Mouse (Mus musculus): ENCODE measurements around the gene Bak1.

Bak1 gene

GRCm38 (mm10) chr17:27028909-27029308, at the start of gene Bak1:
Gene Bak1, minus strand, starts transcription at chr17:27029009.
- CTCF ChIA-PET, result interaction anchor here (0.7 to 1.1 kb wide), 3 partner anchors 31 to 55 kb away, joined by 3 to 5 read pairs (median 3); no protein-coding TSS in a partner anchor

DNA sequence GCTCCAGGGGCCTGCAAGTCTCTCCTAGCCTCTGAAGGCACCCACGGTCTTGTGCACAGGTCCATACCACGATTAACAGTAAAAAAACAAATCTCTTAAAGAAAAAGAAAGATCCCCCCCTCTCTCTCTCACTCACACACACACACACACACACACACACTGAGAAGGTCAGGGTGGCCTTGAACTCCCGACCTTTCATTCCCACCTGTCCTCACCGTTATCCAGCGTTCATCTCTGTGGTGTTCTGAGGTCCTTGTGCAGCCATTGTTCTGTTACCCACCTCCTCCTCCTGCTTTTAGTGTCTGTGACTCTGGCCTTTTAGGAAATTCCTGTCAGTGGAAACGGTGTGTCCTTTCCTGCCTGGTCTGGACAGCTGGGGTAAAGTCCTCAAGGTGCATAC, 49.7 kb upstream of the Bak1 start:
- CTCF ChIA-PET, result interaction anchor here (0.5 kb wide), 1 partner anchor 16 kb away, joined by 3 read pairs; no protein-coding TSS in a partner anchor

GRCm38 (mm10) chr17:27077920-27078319, 49.1 kb upstream of the Bak1 start:
- CTCF ChIA-PET, result interaction anchor here (0.6 kb wide), 1 partner anchor 18 kb away, joined by 4 read pairs; no protein-coding TSS in a partner anchor

- CTCF ChIA-PET, result no interaction called here
Measured at GRCm38 (mm10) chr17:27077133-27077532, 48.3 kb upstream of the Bak1 start.

DNA sequence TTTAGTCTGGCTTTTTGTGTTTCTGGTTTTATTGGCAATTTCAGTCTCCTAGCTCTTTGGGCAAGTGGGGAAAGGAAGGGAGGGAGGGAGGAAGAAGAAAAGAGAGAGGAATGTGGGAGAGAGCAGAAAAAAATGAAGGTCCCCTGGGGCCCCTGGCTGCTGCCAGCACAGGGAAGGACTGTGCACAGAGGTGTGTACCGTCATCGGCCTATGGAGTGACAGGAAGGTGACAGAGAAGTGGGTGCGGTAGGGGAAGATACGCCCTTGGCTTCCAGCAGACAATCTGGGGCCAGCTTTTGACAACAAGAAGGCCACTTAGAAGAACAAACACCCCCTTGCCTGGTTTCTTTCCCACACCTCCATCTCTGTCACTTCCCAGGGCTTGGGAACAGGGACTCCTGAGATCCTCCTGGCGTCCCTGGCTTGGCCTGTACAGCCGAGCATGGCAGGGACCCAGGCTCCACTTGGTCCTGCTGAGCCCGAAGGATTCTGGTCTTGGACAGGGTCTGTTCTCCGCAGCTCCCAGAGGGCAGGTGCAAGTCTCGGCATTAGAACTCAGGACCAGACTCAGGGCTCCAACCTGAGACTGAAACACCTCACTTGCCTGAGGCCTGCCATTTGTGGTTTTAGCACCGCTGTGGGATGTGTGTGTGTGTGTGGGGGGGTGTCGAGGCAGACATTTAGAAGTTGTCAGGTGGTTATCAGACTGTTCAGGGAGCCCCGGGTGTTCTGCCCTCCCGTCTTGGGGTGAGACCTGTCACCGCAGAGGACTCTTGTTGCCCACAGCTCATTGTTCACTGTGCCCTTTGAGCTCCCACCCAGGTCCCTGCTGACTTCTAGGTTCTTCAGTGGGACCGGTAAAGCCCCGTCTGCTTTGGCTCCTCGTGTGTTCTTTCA, 46.3 kb upstream of the Bak1 start:
- CTCF ChIA-PET, result interaction anchor here (0.5 to 1.2 kb wide), 4 partner anchors 9 to 31 kb away, joined by 3 to 4 read pairs (median 3); no protein-coding TSS in a partner anchor

- CTCF ChIA-PET, result interaction anchor here (0.6 to 1.2 kb wide), 3 partner anchors 9 to 59 kb away, joined by 3 to 4 read pairs (median 3); no protein-coding TSS in a partner anchor
Measured at GRCm38 (mm10) chr17:27074236-27074635, 45.4 kb upstream of the Bak1 start.

DNA sequence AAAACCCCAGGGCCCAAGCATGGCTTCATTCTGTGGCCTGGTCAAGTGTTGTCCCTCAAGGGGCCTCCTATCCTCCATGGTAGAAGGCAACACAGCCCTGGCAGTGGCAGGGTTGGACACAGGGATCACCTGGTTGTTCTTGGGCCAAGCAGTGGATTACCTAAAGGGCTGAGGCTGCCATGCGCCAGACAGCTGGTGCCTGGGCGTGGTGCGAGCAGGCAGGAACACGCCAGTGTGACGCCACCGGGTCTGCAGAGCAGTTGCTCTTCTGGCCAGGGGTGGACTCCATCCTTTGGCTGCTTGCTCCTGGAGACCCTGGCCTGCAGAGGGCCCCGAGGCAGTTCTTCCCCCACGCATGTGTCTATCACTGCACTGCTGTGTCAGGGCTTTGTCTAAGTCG, 45.0 kb upstream of the Bak1 start:
- CTCF ChIA-PET, result interaction anchor here (0.7 kb wide), 1 partner anchor 59 kb away, joined by 4 read pairs; no protein-coding TSS in a partner anchor

DNA sequence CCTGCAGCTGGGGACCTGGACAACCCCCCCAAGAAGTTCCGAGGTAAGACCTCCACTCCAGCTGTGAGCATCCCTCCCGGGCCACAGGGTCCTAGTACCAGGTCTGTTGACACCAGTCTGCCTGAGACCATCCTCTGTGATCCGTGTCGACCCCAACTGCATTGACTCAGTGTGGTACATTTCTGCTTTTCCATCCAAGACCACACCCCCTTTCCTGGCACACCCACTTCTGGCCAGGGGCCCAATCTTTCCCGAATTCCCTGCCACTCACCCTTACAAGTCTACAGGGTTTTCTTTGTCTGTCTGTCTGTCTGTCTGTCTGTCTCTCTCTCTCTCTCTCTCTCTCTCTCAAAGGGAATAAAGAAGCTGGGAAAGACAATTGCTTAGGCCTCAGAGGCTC, 44.3 kb upstream of the Bak1 start:
- CTCF ChIA-PET, result no interaction called here

DNA sequence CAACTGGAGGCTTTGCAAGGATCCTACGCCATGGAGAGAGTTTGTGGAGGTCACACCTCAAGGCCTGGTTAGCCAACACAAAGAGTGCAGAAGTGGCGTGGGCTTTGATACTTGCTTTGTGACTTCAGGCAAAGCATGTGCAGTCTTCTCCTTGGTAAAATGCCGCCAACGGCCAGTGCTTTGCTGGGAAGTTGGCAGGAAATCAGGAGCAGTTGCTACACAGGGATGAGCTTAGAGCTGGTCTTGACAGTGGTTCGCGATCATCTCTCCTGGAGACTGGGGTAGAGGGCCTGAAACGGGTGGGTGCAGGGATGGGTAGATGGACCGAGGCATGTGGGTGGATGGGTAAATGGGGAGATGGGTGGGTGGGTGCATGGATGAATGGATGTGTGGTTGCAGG, 43.6 kb upstream of the Bak1 start:
- CTCF ChIA-PET, result interaction anchor here (0.7 to 0.9 kb wide), 2 partner anchors 23 to 59 kb away, joined by 3 to 29 read pairs; no protein-coding TSS in a partner anchor

- CTCF ChIA-PET, result interaction anchor here (0.5 kb wide), 1 partner anchor 22 kb away, joined by 4 read pairs; no protein-coding TSS in a partner anchor
Measured at GRCm38 (mm10) chr17:27071630-27072029, 42.8 kb upstream of the Bak1 start.

GRCm38 (mm10) chr17:27070913-27071312, 42.1 kb upstream of the Bak1 start:
- CTCF ChIA-PET, result no interaction called here

GRCm38 (mm10) chr17:27069071-27069470, 40.3 kb upstream of the Bak1 start:
- CTCF ChIA-PET, result no interaction called here

GRCm38 (mm10) chr17:27066065-27066464, 37.3 kb upstream of the Bak1 start:
- CTCF ChIA-PET, result no interaction called here

GRCm38 (mm10) chr17:27064195-27064594, 35.4 kb upstream of the Bak1 start:
- CTCF ChIA-PET, result no interaction called here

DNA sequence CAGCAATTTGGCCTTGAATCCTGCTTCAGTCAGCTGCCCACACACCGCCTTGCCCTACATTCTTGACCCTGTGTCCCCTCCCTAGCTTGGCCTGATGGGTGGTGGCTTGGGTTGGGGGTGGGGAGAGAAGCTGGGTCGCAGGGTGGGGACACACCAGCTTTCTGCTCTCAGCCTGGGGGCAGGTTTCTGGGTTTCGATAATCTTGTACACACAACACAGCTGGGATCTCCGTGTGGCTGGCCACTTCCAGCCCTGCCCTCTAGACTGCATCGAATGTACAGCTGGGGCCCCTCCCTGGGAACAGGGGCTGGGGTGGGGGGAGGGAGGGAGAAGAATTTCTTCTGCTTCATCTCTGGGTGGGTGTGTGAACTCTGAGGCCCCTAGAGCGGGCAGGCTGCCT, 34.9 kb upstream of the Bak1 start:
- CTCF ChIA-PET, result interaction anchor here (0.6 kb wide), 1 partner anchor 12 kb away, joined by 5 read pairs; no protein-coding TSS in a partner anchor

DNA sequence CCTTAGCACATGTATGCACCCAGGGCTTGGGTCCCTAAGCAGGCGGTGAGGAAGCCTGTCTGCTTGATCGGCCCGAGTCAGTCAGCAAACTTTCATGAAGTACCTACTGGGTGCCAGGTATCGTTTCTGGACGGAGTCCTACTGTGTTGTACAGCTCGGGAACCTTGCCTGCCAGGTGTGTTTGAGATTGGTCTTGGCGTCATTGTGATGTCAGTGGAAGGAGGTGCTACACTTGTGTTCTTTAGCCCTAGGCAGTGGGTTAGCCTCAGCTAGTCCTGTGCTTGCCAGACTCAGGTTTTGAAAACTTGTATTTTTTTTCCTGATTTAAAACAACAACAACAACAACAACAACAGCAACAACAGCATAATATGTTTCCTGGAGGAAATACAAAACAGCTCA, 33.9 kb upstream of the Bak1 start:
- CTCF ChIA-PET, result no interaction called here

DNA sequence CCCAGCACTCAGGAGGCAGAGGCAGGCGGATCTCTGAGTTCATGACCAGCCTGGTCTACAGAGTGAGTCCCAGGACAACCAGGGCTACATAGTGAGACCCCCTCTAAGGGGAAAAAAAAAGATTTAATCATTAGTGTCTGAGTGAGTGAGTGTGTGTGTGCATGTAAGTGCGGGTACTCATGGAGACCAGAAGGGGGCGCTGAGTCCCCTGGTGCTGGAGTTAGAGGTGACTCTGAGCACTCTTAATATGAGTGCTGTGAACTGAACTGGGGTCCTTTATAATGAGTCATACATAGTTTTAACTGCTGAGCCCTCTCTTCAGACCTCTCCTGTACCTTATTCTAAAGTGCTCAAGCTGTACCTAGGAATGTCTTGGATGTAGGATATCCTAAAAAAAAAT, 32.9 kb upstream of the Bak1 start:
- CTCF ChIA-PET, result interaction anchor here (0.6 kb wide), 1 partner anchor 27 kb away, joined by 3 read pairs; no protein-coding TSS in a partner anchor

GRCm38 (mm10) chr17:27060698-27061097, 31.9 kb upstream of the Bak1 start:
- CTCF ChIA-PET, result interaction anchor here (0.6 to 0.7 kb wide), 3 partner anchors 15 to 549 kb away, joined by 3 to 4 read pairs (median 4); no protein-coding TSS in a partner anchor

GRCm38 (mm10) chr17:27057517-27058055, 28.8 kb upstream of the Bak1 start:
- CTCF ChIA-PET, result interaction anchor here (1.1 kb wide), 1 partner anchor 29 kb away, joined by 3 read pairs; no protein-coding TSS in a partner anchor

DNA sequence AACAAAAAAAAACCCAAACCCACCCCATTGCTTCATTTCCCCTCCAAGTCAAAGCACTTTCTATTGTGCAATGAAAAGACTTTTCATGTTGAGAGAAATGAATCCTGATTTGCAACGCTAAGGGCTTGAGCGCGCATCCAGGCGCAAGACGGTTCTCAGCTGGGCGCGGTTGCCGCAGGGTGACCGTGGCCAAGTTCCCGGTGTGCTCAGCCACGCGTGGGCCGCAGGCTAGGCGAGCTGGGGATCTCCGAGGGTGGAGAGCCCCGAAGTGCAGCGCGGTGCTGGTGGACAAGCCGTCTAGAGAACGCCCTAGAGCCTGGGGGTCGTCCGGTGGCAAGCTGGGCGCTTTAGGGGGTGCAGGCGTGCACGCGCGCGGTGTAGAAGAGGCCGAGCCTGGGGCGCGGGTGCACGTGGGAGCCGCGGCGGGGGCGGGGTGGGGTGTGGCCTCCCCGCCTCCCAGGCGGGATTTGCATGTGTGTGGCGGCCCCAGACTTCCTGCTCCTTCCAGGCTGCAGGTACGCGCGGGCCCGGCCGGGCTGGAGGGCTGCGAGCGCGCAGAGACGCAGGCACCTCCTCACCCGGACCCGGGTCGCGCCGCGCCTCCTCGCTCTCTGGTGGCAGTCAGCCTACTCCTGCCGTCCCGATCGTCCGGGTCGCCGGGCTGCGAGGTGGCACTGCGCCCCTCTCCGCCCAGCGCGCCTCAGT, 28.2 kb upstream of the Bak1 start, which contains the start of gene Itpr3:
Itpr3 (plus strand) TSS at position 493 of the 705 bp plus-strand sequence.
- CTCF ChIA-PET, result interaction anchor here (1.1 kb wide), 1 partner anchor 30 kb away, joined by 3 read pairs; no protein-coding TSS in a partner anchor

GRCm38 (mm10) chr17:27056170-27056569, 27.4 kb upstream of the Bak1 start:
- CTCF ChIA-PET, result no interaction called here

DNA sequence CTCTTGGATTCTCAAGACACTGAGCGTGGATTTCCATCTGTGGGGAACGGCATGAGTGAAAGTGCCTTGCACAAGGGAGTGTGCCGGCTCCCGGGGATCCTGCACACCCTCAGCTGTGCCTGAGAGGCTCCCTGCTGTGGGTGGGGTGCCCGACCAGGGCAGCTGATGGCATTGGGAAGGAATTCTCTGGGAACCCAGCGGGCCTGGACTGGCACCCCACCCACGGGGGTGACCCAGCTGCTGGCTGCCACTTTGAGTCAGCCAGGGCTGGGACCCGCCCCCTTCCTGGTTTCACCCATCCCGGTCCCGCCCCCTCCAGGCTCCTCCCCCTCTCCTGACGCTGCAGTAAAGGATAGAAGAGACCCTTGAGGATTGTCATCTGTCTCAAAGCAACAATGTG, 22.7 kb upstream of the Bak1 start:
- CTCF ChIA-PET, result no interaction called here
